Mouse (Mus musculus) layer of hippocampus, postnatal 25 days (tissue): ENCODE measurements around the gene Tmprss6. TPM values are rescaled to one million over a fixed set of nuclear protein-coding genes. Genes with fewer than 3 reads are reported as not detected.

ENCODE experiments used
- DNase-seq, 2 experiments: peaks; one replicate each; pipeline ENCODE4 v3.0.0; 2022; ENCODE audit warnings: mixed read lengths in 2 of 2, low spot score in 1 of 2; ENCODE audit errors: extremely low spot score in 1 of 2
- total RNA-seq, 2 experiments: library from RNA; stranded (reverse); gene quantifications; 2 replicates each; pipeline ENCODE4 v1.2.3; 2021

Gene Tmprss6
- total RNA-seq, 2 experiments from 2014 or later: 0.61 to 4.5 TPM

DNA sequence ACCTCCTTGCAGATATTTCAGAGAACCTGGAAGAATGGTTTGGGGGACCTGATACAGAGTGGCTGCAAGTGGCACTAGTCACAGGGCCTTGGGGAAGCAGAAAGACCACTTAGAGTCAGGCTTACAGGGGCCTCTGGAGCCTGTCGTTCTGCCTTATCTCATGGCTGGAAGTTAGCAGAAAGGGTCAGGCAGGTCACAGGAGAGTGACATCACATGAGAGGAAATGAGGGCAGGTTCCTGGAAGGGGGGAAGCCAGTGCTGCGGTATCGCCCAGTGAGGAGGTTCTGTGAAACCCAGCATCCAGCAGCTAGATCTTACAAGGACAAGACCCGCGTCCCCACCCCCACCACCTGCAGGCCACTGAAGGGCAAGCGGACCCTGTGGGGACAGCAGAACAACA is 19.3 kb downstream of the Tmprss6 start:
- no peak for DNase-seq

DNA sequence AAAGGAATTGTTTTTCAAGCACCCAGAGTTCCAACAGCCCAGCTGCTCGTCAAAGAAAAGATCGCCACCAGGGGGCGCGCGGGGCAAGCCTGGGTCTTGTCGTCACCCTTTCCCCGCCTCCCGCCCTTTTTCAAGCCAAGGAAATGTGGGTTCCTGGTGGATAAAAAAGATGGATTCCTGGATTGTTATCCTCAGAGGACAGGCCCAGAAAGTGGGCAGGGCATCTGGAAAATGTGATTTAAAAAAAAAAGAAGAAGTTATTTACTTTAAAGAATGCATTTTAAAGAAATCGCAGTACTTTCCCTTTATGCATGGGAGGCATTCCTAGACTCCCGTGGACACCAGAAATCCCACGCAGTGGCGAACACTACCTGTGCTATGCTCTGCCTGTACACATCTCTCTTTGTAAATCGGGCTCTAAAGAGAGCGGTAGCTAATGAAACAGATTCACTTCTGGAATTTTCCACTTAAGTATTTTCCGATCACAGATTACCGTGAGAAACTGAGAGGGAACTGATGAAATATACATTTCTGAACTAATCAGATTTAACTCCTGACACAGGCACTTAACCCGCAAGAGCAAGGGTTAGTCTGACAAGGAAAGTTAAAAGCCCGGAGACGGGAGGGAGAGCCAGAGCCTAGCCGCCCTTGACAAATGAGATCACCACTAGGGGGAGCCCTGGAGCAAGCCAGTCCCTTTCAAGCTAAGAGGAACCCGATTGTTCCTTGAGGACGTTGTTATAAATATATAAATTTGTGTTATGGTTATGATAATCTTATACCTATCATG is 20.5 kb downstream of the Tmprss6 start:
- peak; percentile 97 to 100 for DNase-seq

DNA sequence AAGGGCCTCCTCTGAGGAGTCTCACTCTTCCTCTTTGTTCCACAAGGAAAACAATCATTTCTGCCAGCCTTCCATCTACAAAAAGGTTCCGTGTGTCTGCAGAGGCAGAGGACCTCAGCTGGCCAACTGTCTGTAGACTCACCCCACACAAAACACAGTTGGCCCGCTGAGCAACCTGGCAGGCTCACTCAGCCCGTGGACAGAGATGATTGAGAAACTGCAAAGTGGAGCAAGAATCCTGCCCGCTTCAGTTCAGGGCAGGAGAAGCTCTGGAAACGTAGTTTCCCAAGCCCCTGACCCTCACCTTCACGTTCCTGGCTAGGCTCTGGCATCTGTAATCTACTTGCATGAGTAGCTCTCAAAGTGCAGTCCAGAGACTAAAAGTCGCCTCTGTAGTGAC is 21.3 kb downstream of the Tmprss6 start:
- DNase-seq: no peak

DNA sequence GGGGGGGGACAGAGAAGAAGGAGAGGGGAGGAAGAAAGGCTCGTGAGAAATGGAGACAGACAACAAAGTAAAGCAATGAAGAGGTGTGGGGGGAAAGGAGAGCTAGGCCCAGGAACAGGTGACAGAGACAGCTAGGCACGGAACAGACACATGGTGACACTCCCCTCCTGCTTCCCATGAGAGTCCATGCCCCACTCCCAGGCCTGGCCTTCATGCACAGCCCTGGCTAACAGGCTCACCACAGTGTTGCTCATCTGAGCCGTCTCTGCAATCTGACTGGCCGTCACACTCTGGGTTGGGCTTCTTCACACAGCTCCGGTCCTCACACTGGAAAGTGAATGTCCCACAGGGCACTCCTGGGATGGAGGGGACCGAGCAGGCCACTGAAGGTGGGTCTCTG is 24.6 kb downstream of the Tmprss6 start:
- no peak for DNase-seq

DNA sequence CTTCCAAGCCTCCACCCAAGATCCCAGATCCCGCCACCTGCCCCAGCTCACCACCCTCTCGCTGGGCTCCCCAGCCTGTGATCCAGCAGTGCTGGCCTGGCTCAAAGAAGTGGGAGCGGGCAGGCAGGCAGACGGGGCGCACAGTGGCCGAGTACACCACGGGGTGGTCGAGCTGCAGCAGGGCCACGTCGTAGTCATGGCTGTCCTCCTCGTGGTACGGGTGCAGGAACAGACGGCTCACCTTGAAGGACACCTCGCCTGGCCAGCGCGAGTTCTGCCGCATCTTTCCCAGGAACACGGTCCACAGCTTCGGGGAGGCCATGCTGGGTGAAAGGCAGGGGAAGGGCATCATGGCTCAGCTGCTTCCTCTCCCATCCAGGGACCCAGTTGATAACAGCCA is 26.2 kb downstream of the Tmprss6 start:
- no peak for DNase-seq

DNA sequence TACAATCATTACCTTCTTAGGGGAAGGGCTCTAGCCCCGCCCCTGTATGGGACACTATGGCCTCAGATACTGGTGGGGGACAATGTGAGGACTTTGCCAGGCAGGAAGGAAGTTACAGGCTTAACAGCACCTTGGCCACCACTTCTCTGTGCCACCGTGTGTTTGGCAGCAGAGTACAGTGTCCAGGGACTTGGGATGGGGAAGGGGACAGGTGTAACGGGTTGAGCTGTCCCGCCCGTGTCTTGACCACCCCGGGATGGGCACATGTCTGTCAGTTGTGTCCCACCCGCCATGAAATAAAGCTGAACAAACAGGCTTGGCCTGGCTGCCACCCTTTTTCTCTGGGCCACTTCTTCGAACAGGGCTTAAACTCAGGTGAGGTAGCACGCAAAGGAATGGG is 29.5 kb downstream of the Tmprss6 start:
- no peak for DNase-seq

DNA sequence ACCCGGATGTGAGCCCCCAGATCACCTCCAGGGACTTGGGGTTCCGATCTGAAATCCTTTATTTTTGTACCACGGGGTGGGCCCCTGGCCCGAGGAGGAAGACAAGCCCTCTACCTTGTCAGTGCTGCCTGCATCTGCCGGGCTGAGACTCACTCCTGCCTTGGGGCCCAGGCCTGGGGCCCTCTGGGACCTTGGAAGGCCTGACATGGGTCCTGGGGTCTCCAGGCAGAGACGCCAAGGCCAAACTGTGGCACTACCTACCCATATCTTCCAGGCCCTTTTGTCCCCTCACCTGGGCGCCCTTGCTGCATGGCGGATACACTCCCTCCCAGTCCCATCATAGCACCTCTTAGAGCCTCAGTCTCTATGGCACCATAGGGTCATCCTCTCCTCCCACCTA is 29.9 kb downstream of the Tmprss6 start:
- DNase-seq: no peak

DNA sequence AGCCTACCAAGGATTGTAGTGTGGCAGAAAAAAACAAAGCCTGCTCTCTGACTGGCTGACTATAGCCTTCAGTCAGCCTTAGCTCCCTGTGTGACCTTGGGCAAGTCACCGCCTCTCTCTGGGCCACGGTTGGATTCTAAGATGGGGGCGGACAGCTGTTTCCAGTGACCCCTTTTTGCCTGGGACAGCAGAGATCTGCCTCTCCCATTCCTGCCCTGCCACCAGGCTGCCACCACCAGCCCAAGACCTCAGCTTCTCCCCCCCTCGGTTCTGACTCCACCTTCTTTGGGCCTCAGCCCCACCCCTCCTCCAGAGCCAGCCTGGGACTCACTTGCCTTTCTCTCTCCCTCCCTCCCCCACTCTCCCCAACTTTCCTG is 30.4 kb downstream of the Tmprss6 start:
- no peak for DNase-seq

DNA sequence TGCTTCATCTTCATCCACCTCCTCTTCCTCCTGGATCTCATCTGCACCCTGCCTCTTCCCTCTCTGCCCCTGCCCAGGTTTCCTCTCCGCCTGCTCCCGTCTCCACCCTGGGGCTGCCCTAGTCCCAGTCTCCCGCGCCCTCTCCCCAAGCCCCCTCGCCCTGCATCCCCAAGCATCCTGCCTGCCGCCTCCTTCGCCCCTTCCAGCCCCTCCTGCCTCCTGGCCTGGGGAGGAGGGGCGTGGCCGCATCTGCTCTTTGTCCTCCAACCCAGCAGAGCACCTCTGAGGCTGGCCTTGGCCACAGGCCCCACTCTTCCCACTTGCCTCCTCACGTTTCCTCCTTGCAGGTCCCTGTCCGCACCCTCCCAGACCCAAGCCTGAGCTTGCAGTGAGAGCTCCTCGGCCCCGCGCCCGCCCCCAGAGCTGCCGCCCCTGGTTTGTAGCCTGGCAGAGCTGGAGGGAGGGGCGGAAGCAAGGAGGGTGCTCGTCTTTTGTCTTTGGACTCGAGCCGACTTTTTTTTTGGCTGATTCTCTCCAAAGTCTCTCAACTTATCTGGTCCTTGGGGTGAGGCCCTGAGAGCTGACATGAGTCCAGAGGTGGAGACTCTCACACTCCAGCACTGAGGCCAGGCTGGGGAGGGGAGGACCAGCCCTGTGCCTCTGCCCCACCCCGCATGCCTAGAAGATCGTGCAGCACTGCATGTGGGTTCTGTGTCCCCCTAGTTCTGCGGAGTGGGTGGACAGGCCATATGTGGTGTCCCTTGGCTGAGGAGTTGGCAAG is 31.0 kb downstream of the Tmprss6 start:
- no peak for DNase-seq

DNA sequence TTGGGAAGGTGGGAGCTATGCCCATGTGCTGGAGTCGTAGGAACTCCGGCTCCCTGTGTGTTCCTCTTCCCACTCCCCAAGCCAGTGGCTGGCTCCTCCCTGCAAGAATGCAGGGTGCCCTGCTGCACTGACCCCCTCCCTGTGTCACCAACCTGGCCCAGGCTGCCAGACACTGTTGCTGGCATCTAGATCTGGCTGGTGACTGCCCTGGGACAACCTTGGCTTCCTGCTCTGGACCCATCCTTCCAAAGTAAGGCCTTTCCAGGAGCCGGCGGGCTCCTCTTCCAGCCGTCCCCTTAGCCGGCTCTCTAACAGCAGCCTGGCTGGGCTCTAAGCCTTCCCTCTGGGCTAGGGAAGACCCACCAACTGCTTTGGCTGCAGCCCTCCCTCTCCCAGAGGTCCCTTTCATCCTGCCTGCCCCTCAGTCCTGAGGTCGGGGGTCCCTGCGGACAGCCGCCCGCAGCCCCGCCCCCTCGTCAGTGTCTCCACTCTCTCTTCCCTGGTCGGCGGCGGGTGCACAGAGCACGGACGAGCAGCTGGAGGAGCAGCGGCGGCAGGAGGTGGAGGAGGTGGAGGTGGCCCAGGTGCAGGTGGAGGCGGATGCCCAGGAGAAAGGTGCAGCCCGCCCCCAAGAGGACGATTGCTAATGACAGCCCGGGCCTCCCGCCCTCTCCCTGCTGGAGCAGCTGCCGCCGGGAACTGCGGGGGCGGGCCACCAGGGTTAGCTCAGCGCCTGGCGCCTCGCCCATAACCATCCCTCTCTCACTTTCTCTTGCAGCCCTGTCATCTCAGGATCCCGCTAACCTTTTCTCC is 31.8 kb downstream of the Tmprss6 start:
- DNase-seq: peak; percentile 80 to 81

DNA sequence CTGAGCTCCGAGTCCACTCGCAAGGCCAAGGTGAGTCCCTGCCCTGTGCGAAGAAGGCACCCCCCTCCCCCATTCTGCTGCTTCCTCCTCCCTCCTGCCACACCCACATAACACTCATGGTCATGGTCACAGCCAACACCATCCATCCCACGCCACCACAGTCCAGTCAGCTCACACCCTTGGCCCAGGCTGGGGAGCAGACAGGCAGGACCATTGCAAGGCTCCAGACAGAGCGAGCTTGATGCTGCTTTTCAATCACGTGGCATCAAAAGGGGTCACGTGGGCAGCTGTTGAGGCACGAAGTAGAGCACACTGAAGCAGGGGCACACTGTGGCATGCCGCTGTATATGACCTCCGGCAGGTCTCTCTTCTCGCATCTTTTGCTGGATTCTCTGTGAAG is 32.8 kb downstream of the Tmprss6 start:
- no peak for DNase-seq

DNA sequence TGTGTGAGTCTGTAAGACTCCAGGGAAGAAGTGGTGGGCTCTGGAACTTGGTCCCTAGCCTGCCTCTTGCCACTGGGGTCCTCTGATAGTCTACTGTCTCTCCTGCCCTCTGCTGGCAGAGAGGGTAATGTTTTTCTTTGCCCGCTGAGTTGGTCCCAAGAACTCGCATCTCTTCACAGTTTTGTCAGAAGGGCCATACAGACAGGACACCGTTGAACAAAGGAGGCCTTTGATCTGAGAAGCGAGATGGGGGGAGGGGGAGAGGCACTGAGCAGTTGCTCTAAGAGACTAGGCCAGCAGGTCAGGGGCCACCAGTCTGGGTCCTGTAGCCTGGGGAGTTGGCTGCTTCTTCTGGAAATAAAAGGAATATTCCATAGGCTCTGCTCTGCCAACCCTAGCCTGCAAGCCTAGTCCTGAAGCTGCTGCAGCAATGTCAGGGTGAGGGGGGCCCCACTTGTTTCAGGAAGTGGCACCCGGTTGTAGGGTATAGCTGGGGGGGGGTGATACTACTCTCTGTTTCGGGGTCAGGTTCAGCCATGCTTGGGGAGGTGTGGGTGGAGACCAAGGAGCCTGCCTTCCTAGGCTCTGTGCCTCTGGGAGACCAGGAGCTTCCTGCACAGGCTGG is 33.4 kb downstream of the Tmprss6 start:
- peak; percentile 54 to 62 for DNase-seq

DNA sequence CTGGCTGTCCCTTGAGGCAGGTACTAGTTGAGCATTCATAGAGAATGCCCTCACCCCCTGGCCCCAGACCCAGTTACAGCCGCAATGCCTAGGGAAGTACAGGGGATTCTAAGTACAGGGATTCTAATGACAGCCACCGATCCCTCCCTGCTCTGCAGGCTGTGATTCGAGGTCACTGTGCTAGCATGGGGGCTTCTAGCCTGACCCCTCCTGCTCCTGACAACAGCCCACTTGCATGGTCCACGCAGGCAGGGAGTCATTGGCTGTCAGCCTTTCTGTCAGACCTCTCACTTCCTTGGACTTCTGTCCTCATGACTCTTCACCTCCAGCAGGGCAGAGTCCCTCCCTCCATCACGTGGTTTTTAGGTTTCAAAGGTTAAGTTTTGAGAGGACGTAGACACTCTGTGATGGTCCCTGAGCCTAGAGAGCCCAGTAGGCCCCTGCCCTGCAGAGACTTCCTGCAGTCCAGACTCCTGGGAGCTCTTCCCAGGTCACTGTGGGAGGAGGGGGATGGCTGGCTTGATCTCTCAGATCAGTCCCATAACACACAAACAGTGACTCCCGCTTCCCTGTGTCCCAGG is 36.8 kb downstream of the Tmprss6 start:
- DNase-seq: no peak

DNA sequence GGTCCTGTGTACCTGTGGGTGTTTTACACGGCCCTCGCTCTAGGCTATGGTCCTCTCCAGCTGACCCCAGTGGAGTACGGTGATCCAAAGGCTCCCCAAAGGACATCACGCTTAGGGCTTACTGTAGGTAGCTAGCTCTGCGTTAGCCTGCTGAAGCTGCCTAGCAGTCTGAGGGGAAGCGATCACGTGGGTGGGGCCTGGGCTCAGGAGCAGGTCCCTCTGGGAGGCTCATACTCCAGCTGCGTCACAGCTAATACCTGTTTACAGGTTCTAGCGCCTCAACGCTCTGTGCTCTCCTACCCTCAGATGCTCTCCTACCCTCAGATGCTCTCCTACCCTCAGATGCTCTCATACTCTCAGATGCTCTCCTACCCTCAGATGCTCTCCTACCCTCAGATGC is 37.6 kb downstream of the Tmprss6 start:
- DNase-seq: no peak

DNA sequence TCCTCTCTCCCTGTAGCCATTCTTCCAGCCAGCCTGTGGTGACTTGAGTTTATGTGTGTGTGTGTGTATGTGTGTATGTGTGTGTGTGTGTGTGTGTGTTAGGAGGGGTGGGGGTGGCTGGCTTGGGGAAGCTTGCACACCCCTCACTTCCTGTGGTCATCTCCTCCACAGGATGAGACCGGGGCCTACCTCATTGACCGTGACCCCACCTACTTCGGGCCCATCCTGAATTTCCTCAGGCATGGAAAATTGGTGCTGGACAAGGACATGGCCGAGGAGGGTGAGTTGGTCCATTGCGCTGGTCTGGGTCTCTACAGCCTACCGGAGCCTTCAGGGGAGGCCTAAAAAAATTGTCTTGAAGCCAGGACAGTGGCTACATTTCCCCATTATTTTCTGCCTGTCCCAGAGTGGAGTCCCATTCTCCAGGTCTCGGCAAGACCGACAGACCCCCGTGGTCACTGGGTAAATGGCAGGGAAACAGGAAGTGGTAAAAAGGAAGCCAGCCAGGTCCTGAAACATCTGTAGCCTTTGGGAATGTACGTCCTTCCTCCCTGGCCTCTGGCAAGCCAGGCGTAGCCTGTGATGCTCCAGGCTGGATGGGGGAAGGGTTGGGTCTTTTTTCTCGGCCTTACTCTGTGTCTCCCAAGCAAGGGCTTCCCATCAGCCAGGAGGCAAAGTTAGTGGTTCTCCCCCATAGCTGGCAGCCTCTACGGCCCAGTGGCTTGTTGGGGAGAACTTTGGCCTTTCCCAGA is 38.4 kb downstream of the Tmprss6 start:
- DNase-seq: no peak

DNA sequence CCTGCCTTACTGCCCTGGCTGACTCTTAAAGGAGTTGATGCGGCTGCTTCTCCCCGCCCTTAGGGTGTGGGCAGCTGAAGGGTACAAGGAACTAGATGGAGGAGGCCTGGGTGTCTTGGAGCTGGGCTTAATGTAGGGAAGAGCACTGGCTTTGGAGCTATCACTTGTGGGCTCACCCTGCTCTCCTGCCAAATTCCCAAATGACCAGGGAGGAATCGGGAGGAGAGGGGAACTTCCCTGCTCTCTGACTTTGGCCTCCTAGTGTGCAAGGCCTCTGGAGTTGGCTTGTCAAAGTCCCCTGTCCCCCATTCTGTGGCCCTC is 39.3 kb downstream of the Tmprss6 start:
- DNase-seq: no peak

DNA sequence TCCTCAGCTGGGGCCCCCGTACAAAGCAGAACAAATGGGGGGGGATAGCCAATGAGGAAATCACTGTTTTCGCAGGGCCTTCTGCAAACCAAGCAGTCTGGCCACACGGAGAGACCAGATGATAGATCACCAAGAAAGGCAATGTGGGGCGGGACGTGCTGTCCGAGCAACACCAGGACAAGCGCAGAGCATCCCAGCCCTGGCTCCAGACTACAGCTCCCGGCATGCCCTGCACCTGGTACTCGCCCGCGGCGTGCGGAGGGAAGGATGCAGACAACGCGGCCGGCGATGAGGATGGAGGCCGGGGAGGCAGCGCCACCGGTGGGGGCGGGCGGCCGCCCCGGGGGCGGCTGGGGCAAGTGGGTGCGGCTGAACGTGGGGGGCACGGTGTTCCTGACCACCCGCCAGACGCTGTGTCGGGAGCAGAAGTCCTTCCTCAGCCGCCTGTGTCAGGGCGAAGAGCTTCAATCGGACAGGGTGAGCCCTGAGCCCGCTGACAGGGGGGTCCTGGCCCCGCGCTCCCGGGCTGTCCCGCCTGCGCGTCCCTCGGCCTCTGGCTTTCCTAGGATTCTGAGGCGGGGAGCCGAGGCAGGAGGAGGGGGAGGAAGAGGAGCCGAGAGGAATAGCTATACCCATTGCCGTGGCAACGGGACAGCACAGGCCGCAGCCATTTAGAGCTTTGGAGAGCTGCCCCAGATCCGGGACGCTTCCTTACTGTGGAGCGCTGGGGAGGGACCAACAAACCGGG is 39.9 kb downstream of the Tmprss6 start, which contains the start of gene Kctd17:
Gene Kctd17 (plus strand): TSS at position 174 of the 748 bp plus-strand sequence.
- peak; percentile 70 to 74 for DNase-seq

DNA sequence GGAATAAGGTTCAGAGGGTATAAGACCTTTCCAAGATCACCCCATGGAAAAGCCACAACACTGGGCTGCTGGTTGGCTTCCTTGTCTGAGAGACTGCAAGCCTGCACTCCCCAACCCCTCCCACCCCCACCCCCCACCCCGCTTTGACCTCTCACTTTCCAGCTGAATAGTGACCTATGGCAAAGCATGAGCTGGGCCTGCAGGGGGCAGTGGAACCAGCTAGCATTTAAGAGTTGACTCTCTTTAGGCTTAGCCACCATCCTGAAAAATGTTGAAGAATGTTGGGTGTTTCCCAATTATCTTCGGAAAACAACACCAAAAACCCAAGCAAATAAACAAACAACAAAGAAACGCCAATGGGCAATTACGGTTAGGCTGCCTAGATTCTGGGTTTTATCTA is 43.2 kb downstream of the Tmprss6 start:
- DNase-seq: no peak

DNA sequence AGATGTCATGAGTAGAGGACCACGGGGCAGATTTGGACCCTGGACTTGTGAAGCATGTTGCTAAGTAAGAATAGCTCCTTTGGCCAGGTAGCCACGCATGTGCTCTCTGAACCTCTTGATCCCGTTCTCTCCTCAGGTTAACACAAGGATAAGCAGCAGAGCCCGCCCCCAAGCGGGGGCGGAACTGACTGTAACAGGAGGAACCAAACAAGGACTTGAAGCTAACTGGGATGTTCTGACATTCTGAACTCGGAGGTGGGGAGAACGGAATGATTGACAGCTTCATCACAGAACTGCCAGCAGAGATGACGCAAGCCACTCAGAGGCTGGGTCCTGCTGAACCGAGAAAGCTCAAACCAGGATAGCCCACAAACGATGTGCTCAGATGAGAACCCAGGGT is 43.9 kb downstream of the Tmprss6 start:
- no peak for DNase-seq
